Mouse (Mus musculus): ENCODE measurements around the gene Tfcp2l1. TPM values are rescaled to one million over a fixed set of nuclear protein-coding genes. Genes with fewer than 3 reads are reported as not detected.

Gene Tfcp2l1
- total and polyA plus RNA-seq, 3 experiments, result 0.03 to 0.08 (median 0.04) TPM

- Histone ChIP-seq H3K27ac (ENCODE audit: insufficient read depth, low read depth) (no peak overlapping the region), H3K36me3 (replicated peaks in 1 of 2; ENCODE audit: control insufficient read depth in 1 of 2, insufficient read depth in 1 of 2, low read length in 1 of 2) (no peaks in the 10 kb centered on the region), H3K4me3 (replicated peaks in 1 of 3; ENCODE audit: low read depth in 2 of 3, low read length in 2 of 3, poor library complexity in 1 of 3) (no peak overlapping the region), H3K27me3 (replicated peaks) (peaks cover 10% of the 10 kb centered on the region), H3K79me2 (replicated peaks; ENCODE audit: control insufficient read depth, extremely low read depth, insufficient read depth, poor library complexity, severe bottlenecking) (no peaks in the 10 kb centered on the region), H3K9ac (ENCODE audit: insufficient read depth, low read depth) (no peak overlapping the region), H3K9me3 (replicated peaks; ENCODE audit: low read length) (no peaks in the 10 kb centered on the region), H3K4me2 (ENCODE audit: insufficient read depth, low read depth, poor library complexity, severe bottlenecking) (no peak overlapping the region), H3K4me1 (ENCODE audit: control insufficient read depth in 1 of 2, insufficient read depth in 2 of 2) (0 out of 4 replicates have a peak, but pooled peaks cover 0 to 6% of the 10 kb centered on the region in 2 experiments)
- DNase-seq (ENCODE audit: extremely low read depth), result no peak
- dilution Hi-C loops (cut with MboI; ENCODE audit: extremely low pct_ligation_motif_present, extremely low pct_unique_long_range_greater_than_20kb, low sequenced_read_pairs), result no loop called here
- in situ Hi-C loops (cut with MboI; ENCODE audit: low pct_ligation_motif_present, low pct_unique_long_range_greater_than_20kb, low sequenced_read_pairs), result no loop called here
- TF ChIP-seq MXI1 (IDR thresholded peaks at IDR 0.05; ENCODE audit: low read depth, low read length) (no peak), JUND (conservative IDR thresholded peaks at IDR 0.05; ENCODE audit: low read depth, low read length) (no peak), PAX5 (IDR thresholded peaks at IDR 0.05; ENCODE audit: low read length) (no peak), MYC (IDR thresholded peaks at IDR 0.05; ENCODE audit: low read depth, low read length) (no peak), TCF12 (IDR thresholded peaks at IDR 0.05; ENCODE audit: low read depth, low read length) (no peak), MEF2A (IDR thresholded peaks at IDR 0.05; ENCODE audit: borderline replicate concordance, low read depth, low read length) (no peak), CHD2 (IDR thresholded peaks at IDR 0.05; ENCODE audit: low read length) (no peak), MAZ (IDR thresholded peaks at IDR 0.05; ENCODE audit: low read depth, low read length) (no peak), UBTF (IDR thresholded peaks at IDR 0.05; ENCODE audit: low read depth, low read length) (no peak), TBP (conservative IDR thresholded peaks at IDR 0.05; ENCODE audit: low read depth, low read length) (no peak)
Observed at GRCm38 (mm10) chr1:118697906-118698305, 70.2 kb downstream of the Tfcp2l1 start.

- H3K4me1 ChIP-seq (ENCODE audit: control insufficient read depth in 1 of 2, insufficient read depth in 2 of 2), result 0 out of 4 replicates have a peak, but pooled peaks cover 0 to 6% of the 10 kb centered on the region in 2 experiments
- peaks cover 9% of the 10 kb centered on the region for H3K27me3 ChIP-seq (replicated peaks)
- TF ChIP-seq ZC3H11A (IDR thresholded peaks at IDR 0.05; ENCODE audit: low read depth, low read length) (no peak), ZKSCAN1 (IDR thresholded peaks at IDR 0.05; ENCODE audit: borderline replicate concordance, low read depth, low read length) (no peak), TCF12 (IDR thresholded peaks at IDR 0.05; ENCODE audit: low read depth, low read length) (no peak), HCFC1 (IDR thresholded peaks at IDR 0.05; ENCODE audit: low read depth, low read length) (no peak), CHD1 (IDR thresholded peaks at IDR 0.05; ENCODE audit: low read depth, low read length) (no peak), ZMIZ1 (IDR thresholded peaks at IDR 0.05; ENCODE audit: low read depth, low read length) (no peak), RCOR1 (conservative IDR thresholded peaks at IDR 0.05; ENCODE audit: low read depth, low read length) (no peak), MAFK (IDR thresholded peaks at IDR 0.05; ENCODE audit: insufficient replicate concordance, low read length) (no peak), POLR2A (IDR thresholded peaks at IDR 0.05; ENCODE audit: low read depth, low read length) (no peak), E2F4 (IDR thresholded peaks at IDR 0.05; ENCODE audit: insufficient replicate concordance, low read depth, low read length) (no peak)
- no peaks in the 10 kb centered on the region for H3K36me3 ChIP-seq (replicated peaks in 1 of 2; ENCODE audit: control insufficient read depth in 1 of 2, insufficient read depth in 1 of 2, low read length in 1 of 2)
- H3K4me2 ChIP-seq (ENCODE audit: insufficient read depth, low read depth, poor library complexity, severe bottlenecking), result no peak overlapping the region
- H3K9me3 ChIP-seq (replicated peaks; ENCODE audit: low read length), result no peaks in the 10 kb centered on the region
- no peak overlapping the region for H3K4me3 ChIP-seq (replicated peaks in 1 of 3; ENCODE audit: low read depth in 2 of 3, low read length in 2 of 3, poor library complexity in 1 of 3)
- H3K9ac ChIP-seq (ENCODE audit: insufficient read depth, low read depth), result no peak overlapping the region
- in situ Hi-C loops (cut with MboI; ENCODE audit: low pct_ligation_motif_present, low pct_unique_long_range_greater_than_20kb, low sequenced_read_pairs), result no loop called here
- H3K79me2 ChIP-seq (replicated peaks; ENCODE audit: control insufficient read depth, extremely low read depth, insufficient read depth, poor library complexity, severe bottlenecking), result no peaks in the 10 kb centered on the region
- H3K27ac ChIP-seq (ENCODE audit: insufficient read depth, low read depth), result no peak overlapping the region
- DNase-seq (ENCODE audit: extremely low read depth), result no peak
- dilution Hi-C loops (cut with MboI; ENCODE audit: extremely low pct_ligation_motif_present, extremely low pct_unique_long_range_greater_than_20kb, low sequenced_read_pairs), result no loop called here
Observed at GRCm38 (mm10) chr1:118699118-118699890, 71.6 kb downstream of the Tfcp2l1 start.

All from CH12.LX (cell line).